Mouse (Mus musculus): ENCODE measurements around the gene Fam149b.

- TF ChIP-seq CTCF (IDR thresholded peaks at IDR 0.05; ENCODE audit: low read depth): peak; percentile 73
- TF ChIP-seq EP300 (IDR thresholded peaks at IDR 0.05; ENCODE audit: low read depth): no peak
These were observed 30.5 kb downstream of the Fam149b start for GRCm38 (mm10) chr14:20378313-20379061.
